Mouse (Mus musculus) heart, adult 2 months (tissue): ENCODE data around the gene Uqcr10.

ENCODE experiments used
- CTCF ChIP-seq: fragments of 200-600 bp; IDR thresholded peaks from 2 replicates; pipeline ENCODE4 v1.8.1; 2022; ENCODE audit warnings: antibody characterized with exemption, mild to moderate bottlenecking, moderate library complexity
- EP300 ChIP-seq: fragments of 200-500 bp; IDR thresholded peaks from 2 replicates; pipeline ENCODE4 v1.6.1; 2011; ENCODE audit warnings: low read depth, low read length, control low read depth; ENCODE audit not compliant: insufficient read depth

DNA sequence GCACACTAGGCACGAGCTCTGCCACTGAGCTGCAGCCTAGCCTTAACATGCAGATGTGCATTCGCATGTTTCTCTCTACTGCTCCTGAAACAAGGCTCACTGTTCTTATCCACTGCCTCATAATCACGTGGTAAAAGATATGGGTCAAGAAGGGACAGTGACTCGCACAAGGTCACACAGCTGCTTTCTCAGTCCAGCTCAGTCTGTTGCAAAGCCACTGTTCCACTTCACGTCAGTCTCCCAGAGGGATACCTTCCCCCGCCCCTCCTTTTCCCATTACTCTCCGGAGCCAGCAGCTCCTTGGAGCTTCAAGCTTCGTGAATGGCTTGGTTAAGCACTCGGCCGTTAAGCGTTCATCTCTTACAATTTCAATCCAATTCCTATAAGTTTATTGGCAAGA is 16.3 kb upstream of the Uqcr10 start:
- TF ChIP-seq CTCF: no peak
- TF ChIP-seq EP300: no peak
